Mouse (Mus musculus) myocyte (in vitro differentiated cells): ENCODE results near the gene Inca1.

Experiments
- CEBPB ChIP-seq: IDR thresholded peaks from 2 replicates; pipeline ENCODE4 v1.6.1; 2011; ENCODE audit warnings: mild to moderate bottlenecking, moderate library complexity; ENCODE audit not compliant: poor library complexity, insufficient read depth, severe bottlenecking
- E2F4 ChIP-seq: IDR thresholded peaks from one replicate; pipeline ENCODE4 v1.6.1; 2011; ENCODE audit warnings: mild to moderate bottlenecking, control low read depth, moderate library complexity; ENCODE audit not compliant: insufficient read depth
- MAX ChIP-seq: IDR thresholded peaks from one replicate; pipeline ENCODE4 v1.6.1; 2011; ENCODE audit warnings: low read depth, mild to moderate bottlenecking, control low read depth
- MYOG ChIP-seq, 3 experiments: IDR thresholded peaks; one replicate each; pipeline ENCODE4 v1.6.1; 2011; ENCODE audit warnings: control low read depth in 2 of 3, low read depth in 2 of 3, mild to moderate bottlenecking in 2 of 3; ENCODE audit not compliant: insufficient read length in 2 of 3, control insufficient read depth in 1 of 3, insufficient read depth in 1 of 3
- POLR2A ChIP-seq: IDR thresholded peaks from one replicate; pipeline ENCODE4 v1.6.1; 2011; ENCODE audit warnings: low read depth, mild to moderate bottlenecking, control low read depth, moderate library complexity; ENCODE audit not compliant: insufficient read length
- POLR2AphosphoS2 ChIP-seq: IDR thresholded peaks from one replicate; pipeline ENCODE4 v1.6.1; 2011; ENCODE audit warnings: low read depth, control low read depth; ENCODE audit not compliant: insufficient read length
- USF1 ChIP-seq: IDR thresholded peaks from one replicate; pipeline ENCODE4 v1.6.1; 2011; ENCODE audit warnings: low read depth, mild to moderate bottlenecking, control low read depth, moderate library complexity

DNA sequence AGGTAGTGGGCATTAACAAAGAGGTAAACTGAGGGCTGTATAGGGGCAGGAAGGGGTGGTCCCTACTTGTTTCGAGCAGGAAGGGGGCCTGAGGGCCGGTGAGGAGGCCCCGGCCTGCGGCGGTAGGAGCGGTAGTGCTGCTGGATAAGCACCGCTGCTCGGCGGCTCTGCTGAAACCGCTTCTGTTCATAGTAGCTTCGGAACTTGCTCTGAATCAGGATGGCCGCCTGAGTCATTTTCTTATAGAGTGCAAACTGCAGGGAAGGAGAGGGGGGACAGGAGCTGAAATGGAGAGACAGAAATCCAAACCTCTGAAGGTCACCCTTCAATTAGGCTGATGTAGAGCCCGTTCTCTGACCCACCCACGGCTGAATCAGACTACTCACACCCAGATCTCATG lies 29.5 kb downstream of the Inca1 start:
- no peak for TF ChIP-seq POLR2A
- no peak for TF ChIP-seq CEBPB
- no peak for TF ChIP-seq E2F4
- no peak for TF ChIP-seq POLR2AphosphoS2
- TF ChIP-seq MAX: no peak
- TF ChIP-seq MYOG (IDR thresholded peaks at IDR 0.05; ENCODE audit: control insufficient read depth in 1 of 3, insufficient read depth in 1 of 3, insufficient read length in 2 of 3, low read depth in 2 of 3): no peak
- TF ChIP-seq USF1: no peak
